Mouse (Mus musculus) hindbrain, embryonic 15.5 days (tissue): ENCODE results near the gene Cdk6. TPM values are rescaled to one million over a fixed set of nuclear protein-coding genes. Genes with fewer than 3 reads are reported as not detected.

Experiments used
- polyA plus RNA-seq: library from polyadenylated mRNA; unstranded; fragments of >200 nt; fragmentation: Nextera tagmentation; extraction: Ambion mirVana; gene quantifications from 2 replicates; pipeline ENCODE4 v1.2.1, GENCODE M21; 2015

The Cdk6 gene
- polyA plus RNA-seq, 1 experiment from 2014 or later = 12.0 TPM

Other genes with a start within 250 kb of the Cdk6 start
- gene Fam133b, start 202.3 kb downstream of the Cdk6 start, polyA plus RNA-seq = 22.6 and 26.0 TPM in 2 replicates
- 2.2 and 2.9 TPM in 2 replicates for gene 1700109H08Rik, start 230.1 kb downstream of the Cdk6 start, polyA plus RNA-seq